Mouse (Mus musculus): ENCODE results near the gene Cdh13.

DNA sequence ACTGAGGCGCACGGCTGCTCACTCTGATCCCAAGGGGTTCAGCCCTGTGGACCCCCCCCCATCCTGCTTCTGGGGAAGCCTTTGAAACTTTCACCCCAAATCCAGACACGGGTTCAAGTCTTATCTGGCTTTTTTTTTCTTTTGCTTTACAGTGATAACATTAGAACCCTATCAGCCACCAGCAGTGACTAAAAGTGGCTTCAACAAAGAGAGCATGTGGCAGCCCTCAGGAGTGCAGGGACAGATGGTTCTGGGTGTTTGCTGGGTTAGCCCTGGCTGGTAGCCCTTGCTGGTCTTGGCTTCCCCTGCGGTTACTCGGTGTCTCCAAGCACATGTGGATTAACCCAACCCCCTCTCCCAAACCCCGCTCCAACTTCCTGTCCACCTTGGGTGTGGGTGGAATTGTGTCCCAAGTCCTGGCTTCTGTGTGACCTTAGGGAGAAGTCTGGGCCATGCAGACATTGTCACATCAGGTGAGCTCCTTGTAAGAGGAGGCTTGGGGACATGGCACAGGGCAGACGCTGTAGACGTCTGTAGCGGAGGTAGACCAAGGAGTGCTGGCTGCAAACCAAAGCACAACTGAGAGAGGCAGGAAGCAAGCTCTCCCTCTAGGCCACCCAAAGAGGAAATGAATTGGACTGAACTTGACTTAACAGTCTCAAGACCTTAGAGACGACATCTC, 1069.6 kb downstream of the Cdh13 start:
- TF ChIP-seq CTCF (IDR thresholded peaks at IDR 0.05; ENCODE audit: borderline replicate concordance, insufficient read depth, low read depth, low read length) (no peak), POLR2A (IDR thresholded peaks at IDR 0.05; ENCODE audit: borderline replicate concordance, insufficient read depth, low read length) (no peak)
